Mouse (Mus musculus) lung, embryonic 16.5 days (tissue): ENCODE measurements at regions not wholly inside any gene's neighbourhood (a gene's known extent, or its start where the extent isn't known, plus 50 kb on each side); places are given as distances from the start of the nearest gene placed in this dataset.

ENCODE experiments used
- ATAC-seq: fragments of 200-750 bp; cut with Nextera tagmentation; 2 replicates; pipeline ENCODE4 v1.8.0; 2017; ENCODE audit warnings: low read depth, mild to moderate bottlenecking, moderate library complexity
- H3K27ac ChIP-seq: fragments of 300-500 bp; sonication (generic); 2 replicates; pipeline ENCODE4 v1.5.1; 2014; ENCODE audit warnings: mild to moderate bottlenecking, control low read depth, low read length
- H3K27me3 ChIP-seq: fragments of 300-500 bp; sonication (generic); 2 replicates; pipeline ENCODE4 v1.6.1; 2014; ENCODE audit warnings: low read depth, low read length, mixed read lengths; ENCODE audit not compliant: control insufficient read depth, insufficient read depth
- H3K36me3 ChIP-seq: fragments of 300-500 bp; sonication (generic); 2 replicates; pipeline ENCODE4 v1.6.1; 2014; ENCODE audit warnings: low read length; ENCODE audit not compliant: control insufficient read depth, insufficient read depth
- H3K4me1 ChIP-seq: fragments of 300-500 bp; sonication (generic); replicated peaks from 2 replicates; pipeline ENCODE4 v1.6.1; 2014; ENCODE audit warnings: low read length, mixed read lengths; ENCODE audit not compliant: control insufficient read depth, insufficient read depth
- H3K4me2 ChIP-seq: fragments of 300-500 bp; sonication (generic); 2 replicates; pipeline ENCODE4 v1.6.1; 2014; ENCODE audit warnings: low read depth, low read length, control low read depth
- H3K4me3 ChIP-seq: fragments of 300-500 bp; sonication (generic); 2 replicates; pipeline ENCODE4 v1.5.1; 2014; ENCODE audit warnings: mild to moderate bottlenecking, low read length, control low read depth
- H3K9ac ChIP-seq: fragments of 300-500 bp; sonication (generic); 2 replicates; pipeline ENCODE4 v1.6.1; 2014; ENCODE audit warnings: low read length, control low read depth
- H3K9me3 ChIP-seq: fragments of 300-500 bp; sonication (generic); 2 replicates; pipeline ENCODE4 v1.6.1; 2016; ENCODE audit warnings: low read length; ENCODE audit not compliant: control insufficient read depth
- WGBS: fragments of 180-500 bp; shearing (Covaris S2); extraction: QIAGEN DNeasy Blood & Tissue Kit; methylation state at CpG from one replicate; pipeline ENCODE4 v1.1.7; 2014; 5-methylcytosine and 5-hydroxymethylcytosine counted together

GRCm38 (mm10) chr3:53315449-53315848 is 147.7 kb downstream of the Nhlrc3 start:
- Histone ChIP-seq H3K27ac (no peak overlapping the region), H3K4me1 (no peaks in the 10 kb centered on the region), H3K9me3 (no peaks in the 10 kb centered on the region), H3K36me3 (no peaks in the 10 kb centered on the region), H3K4me2 (no peak overlapping the region), H3K4me3 (no peak overlapping the region), H3K27me3 (no peaks in the 10 kb centered on the region), H3K9ac (no peak overlapping the region)
- WGBS, result 52% methylated on average over 2 of the region's 2 CpGs
- no peak for ATAC-seq
